Mouse (Mus musculus) left cerebral cortex, adult 11 months (tissue): ENCODE results near the gene Shisa5.

ENCODE experiments used
- DNase-seq: peaks from one replicate; pipeline ENCODE4 v3.0.0; 2022; ENCODE audit warnings: low spot score

The Shisa5 gene

DNA sequence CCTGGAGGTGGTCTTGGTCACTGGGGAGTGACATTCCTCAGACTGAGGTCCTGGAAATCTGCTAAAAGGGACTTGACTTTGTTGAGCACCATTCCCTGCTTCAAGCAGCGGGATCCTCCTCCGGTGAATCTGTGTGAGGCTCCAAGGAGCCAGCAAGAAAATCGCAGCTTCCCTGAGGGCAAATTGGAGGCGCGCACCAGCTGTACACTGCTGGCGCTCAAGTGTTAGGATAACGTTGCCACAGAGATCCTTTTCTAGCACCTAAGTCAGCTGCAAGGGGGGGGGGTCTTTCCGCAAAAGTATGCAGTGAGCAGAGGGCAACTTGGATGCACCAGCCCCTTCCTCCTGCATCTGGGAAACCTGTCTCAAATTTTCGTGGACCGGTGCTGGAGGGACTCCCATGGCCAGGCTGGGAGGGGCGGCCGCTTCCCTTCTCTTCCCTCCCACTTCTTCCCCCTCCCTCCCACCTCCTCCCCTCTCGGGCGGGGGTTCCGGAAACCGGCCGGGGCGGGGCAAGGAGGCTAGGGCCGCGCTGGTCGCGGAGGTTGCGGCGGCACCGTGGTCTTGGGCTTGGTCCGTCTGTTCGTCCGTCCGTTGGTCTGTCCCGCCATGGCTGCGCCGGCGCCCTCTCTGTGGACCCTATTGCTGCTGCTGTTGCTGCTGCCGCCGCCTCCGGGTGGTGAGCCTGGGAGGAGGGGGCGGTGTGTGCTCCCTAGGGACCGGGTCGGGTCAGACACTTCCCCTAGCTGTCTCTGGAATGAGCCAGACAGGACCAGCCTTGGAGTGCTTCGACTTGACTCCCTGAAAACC lies at the start of gene Shisa5:
Gene Shisa5, plus strand, starts transcription at position 480 of the 810 bp plus-strand sequence.
- no peak for DNase-seq

DNA sequence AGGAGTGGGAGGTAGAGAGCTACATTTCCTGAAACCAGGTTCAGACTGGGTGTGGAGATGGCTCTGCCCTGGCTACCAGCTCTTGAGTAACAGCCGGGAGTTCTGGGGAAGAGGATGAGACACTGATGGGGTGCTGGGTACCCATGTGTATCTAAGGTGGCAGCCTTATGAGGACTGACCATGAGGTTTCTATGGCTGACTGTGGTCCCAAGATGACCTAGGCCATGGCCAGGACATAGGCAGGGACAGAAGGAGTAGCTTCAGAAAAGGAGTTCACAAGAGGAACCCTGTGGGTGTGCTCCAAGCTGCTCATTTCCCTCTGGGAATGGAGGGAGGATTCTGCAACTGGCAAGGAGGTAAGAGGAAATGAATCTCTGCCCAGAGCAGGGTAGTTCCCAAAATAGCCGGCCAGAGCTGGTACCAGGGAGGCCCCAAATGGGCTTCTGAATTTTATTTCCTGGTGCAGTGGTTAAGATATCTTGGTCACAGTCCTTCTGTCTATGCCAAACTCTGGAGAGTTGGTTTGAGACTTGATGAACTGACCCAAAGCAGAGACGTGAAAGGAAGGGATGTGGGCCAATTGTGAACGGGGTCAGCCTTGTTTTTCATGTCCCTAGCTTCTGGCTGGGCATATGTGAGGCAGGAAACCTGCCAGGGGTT lies 48.4 kb upstream of the Shisa5 start:
- no peak for DNase-seq

DNA sequence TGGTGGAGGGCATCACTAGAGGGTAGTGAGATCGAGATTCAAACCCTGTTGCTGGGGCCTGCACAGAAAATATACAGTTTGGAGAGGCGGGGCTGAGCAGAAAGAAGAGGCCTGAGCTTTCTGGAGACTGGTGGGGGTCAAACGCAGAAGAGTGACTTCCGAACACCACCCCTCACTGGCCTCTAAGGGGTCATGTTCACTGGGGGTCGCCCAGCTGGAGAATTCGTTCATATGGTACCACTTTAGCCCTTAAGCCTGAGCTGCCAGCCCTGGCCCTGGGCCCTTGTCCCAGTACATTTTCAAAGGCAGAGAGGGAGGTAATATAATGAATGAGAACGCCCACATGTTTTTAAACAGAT lies 47.9 kb upstream of the Shisa5 start:
- no peak for DNase-seq

DNA sequence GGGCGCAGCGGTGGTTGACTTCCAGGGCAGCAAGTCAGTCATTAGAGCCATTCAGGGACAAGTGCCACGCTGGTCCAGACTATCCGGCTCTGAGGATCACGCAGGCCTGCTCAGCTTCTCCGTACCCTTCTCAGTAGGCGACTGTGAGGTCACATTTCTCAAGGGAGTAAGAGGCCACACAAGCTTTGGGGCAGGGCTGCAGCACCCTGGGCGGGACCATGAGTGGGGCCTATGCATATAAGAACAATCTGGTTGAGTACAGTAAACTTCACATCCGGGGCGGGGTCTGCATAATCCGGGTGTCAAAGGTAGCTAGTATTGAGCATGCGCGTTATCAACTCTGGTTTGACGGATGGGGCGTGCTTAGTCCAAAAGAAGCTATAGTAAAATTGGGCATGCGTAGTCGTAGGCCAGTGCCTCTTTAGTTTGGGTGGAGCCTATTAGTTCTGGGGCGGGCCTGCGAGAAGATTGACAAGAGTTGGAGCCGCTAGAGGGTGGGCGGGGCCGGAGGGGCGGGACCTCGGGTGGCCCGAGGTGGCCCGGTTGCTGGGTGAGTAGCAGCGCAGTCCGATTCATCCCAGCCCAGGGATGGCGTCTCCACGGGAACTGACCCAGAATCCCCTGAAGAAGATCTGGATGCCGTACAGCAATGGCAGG lies 46.8 kb upstream of the Shisa5 start, which contains the start of gene Pfkfb4:
Gene Pfkfb4, plus strand, starts transcription at position 351 of the 657 bp plus-strand sequence.
- DNase-seq, result peak; percentile 97

DNA sequence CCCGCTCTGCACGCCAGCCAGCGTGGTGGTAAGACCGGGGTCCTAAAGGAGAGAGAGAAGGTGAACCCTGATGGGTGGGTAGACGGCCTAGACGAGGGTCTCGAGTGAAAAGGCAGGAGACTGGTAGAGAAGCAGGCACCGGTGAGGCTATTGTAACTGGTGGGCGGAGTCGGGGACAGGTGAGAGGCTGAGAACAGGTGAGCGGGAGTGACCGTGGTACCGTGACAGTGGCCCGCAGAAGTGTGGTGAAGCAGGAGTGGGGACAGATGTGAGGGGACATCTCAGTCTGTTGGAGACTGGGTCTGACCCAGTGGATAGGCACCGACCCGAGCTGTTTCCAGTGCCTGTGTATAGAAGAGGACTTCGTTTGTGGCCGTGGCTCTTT lies 46.3 kb upstream of the Shisa5 start:
- DNase-seq, result no peak

DNA sequence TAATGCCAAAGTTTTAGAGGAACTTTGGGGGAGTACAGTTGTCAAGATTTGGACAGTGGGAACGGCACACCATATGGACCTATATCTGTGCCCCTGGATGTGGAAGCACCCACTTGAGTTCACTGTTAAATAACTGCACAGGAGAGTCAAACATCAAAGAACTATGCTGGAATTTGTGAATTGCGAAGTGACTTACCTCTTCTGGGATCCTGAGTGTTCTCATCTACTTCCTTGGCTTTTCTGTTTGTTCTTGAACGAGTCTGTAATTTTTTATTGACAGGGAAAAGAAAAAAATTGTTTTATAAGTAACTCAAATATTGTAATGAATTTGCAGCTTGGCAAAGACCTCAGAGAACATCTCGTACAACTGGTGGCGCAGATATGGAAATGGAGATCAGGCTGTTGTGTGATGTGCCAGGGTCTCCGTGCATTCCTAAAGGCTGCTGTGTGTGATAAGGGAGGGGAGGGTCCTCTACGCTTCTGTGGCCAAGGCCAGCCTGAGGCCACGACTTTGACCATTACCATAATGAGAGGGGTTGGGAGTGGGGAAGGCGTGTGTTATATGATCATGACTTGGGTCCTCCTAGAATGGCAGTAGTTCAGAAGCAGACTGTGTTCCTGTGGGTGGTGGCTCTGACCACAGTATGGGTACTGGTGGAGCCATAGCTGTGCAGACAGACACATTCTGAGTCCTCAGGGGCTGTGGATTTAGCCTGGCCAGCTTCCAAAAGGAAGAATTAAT lies 45.6 kb upstream of the Shisa5 start:
- no peak for DNase-seq

DNA sequence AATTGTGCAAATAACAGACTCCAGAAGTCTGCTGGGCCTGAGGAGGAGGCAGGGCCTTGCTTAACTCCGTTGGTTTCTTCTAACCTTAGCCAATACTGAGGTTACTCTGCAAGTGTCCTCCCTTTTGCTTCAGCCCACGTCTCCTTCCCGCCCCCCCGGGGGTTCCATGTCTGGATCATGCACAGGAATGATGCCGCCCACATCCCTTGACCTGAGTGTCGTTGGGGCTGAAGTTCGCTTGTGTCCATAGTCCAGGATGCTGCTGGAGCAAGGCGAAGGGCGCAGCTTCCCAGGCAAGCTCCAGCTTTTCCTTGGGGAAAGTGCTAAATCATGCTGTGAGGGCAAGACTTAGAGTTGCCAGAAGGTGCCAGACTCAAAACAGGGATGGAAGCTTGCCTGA lies 42.0 kb upstream of the Shisa5 start:
- no peak for DNase-seq

DNA sequence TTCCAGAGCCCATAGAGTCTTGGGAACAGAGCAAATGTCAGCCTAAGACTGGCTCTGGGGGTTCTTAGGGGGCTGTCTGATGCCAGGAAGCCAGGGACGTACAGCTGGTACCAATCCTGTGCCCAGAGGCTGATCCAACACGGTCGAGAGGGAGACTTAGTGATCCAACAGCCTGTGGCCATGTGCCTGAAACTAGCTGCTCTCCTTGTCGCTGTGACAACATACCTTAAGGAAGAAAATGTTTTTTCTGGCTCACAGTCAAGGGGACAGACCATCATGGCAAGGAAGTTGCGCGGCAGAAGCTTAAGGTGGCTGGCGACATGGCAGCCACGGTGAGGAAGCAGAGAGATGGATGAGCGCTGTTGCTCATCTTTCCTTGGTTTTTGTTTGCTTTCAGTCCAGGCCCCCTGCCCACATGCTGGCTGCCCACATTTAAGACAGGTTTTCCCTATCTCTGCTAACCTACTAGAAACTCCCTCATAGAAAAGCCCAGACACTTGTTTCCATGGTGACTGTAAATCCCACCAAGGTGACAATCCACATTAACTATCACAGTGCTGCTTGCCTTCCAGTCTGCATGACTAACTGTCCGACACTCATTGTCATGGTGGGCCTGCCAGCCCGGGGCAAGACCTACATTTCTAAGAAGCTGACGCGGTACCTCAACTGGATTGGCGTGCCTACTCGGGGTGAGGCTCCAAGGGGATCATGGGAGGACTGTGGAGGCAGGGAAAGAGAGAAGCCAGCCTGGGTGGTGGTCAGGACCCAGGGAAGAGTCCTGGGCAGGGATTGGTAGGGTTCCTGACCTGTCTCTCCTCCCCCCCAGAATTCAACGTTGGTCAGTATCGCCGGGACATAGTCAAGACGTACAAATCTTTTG lies 39.8 kb upstream of the Shisa5 start:
- no peak for DNase-seq

DNA sequence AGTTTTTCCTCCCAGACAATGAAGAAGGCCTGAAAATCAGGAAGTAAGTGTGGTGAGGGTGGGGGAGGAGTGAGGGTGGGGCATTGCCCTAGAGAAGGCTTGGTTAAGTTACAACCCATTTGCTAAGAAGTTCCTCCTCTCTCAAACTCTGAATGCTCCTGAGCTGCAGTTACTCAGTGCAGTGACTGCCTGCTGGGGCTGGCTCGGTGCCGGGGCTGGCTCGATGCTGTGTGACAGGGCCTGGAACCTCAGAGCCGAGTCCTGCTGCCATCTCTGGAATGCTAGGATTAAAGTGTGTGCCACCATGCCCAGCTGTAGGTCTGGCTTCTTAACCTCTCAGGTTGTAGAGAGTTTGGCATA lies 39.2 kb upstream of the Shisa5 start:
- no peak for DNase-seq

- no peak for DNase-seq
These were observed 37.6 kb upstream of the Shisa5 start for GRCm38 (mm10) chr9:109000726-109001125.

GRCm38 (mm10) chr9:109003201-109003600 lies 35.2 kb upstream of the Shisa5 start:
- no peak for DNase-seq

GRCm38 (mm10) chr9:109007025-109007780 lies 31.2 kb upstream of the Shisa5 start:
- DNase-seq, result no peak

GRCm38 (mm10) chr9:109008081-109008480 lies 30.3 kb upstream of the Shisa5 start:
- no peak for DNase-seq

DNA sequence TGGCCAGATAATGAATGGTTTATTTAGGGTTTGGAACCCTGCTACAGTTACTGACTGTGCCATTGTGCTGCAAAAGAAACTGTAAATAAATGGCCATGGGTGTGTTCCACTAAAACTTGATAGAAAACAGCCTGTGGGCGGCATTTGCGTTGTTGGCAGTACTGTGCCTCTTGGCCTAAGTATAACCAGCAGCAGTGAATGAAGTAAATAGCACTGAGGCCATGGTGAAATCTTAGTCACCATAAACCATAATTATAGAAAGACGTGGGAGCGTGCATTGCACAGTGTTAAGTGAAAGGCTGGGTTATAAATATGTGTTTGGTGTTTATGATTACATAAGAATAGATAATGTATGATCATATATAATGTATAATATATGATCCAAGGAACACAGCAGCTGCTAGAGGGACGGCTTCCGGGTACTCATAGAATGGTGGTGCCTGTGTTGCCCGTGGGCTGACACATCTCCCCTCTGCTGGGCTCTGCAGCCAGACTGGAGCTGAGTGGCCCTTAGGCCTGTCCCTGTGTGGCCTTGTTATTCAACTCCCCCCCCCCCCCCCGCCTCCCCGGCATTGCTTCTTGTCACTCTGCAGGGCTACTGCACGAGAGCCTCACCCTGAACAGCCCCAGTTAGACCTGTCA lies 29.2 kb upstream of the Shisa5 start:
- DNase-seq, result no peak

GRCm38 (mm10) chr9:109009636-109010315 lies 28.6 kb upstream of the Shisa5 start:
- DNase-seq, result no peak

DNA sequence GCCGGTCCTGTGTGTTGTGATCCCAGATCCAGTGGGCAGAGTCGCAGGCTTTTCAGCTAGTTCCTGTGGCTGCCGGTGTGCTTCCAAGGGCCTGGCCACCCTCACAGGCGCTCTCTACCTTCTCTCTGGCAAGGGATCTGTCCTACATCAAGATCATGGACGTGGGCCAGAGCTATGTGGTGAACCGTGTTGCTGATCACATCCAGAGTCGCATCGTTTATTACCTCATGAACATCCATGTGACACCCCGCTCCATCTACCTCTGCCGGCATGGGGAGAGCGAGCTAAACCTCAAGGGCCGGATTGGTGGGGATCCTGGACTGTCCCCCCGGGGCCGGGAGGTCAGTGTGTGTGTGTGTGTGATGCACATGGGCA lies 28.1 kb upstream of the Shisa5 start:
- DNase-seq, result no peak

- no peak for DNase-seq
These were observed 23.0 kb upstream of the Shisa5 start for GRCm38 (mm10) chr9:109015397-109015796.

DNA sequence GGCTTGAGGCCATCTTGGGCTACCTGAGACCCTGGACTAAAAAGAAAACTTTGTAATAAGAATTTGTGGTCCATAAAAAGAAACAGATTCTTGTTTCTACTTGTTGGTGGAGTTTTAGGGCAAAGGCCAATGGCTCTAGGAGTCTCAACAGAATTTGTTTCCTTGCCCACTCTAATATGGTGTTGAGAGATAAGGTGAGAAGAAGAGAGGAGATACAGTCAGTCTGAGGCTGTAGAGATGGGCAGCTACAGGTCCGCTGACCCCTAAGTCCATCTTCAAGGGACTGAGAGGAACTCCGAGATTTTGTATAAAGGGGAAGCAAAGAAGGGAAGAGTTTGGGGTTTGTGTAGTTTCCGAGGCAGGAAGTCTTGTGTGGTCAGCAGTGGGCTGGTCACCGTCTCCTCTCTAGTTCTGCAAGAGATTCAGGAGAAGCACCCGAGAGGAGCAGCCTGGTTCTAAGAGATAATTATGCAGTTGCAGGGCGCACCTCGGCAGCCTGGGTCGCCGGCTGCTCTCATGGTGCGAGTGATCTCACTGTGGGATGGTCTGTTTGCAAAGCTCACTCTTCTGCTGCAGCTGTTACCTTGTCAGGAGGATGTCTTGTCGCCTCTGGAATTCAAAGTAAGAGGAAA lies 21.3 kb upstream of the Shisa5 start:
- DNase-seq, result no peak

GRCm38 (mm10) chr9:109021428-109021827 lies 16.9 kb upstream of the Shisa5 start:
- DNase-seq, result no peak
